Mouse (Mus musculus) c-Kit-positive CD71-positive TER-119-positive erythroid progenitor cells, embryonic 14.5 days (primary cell): Measurements from ENCODE around the gene Bud13.

Experiments used
- DNase-seq: peaks from one replicate; pipeline ENCODE4 v3.0.0-alpha.2; 2013; ENCODE audit warnings: low spot score

Bud13 gene

DNA sequence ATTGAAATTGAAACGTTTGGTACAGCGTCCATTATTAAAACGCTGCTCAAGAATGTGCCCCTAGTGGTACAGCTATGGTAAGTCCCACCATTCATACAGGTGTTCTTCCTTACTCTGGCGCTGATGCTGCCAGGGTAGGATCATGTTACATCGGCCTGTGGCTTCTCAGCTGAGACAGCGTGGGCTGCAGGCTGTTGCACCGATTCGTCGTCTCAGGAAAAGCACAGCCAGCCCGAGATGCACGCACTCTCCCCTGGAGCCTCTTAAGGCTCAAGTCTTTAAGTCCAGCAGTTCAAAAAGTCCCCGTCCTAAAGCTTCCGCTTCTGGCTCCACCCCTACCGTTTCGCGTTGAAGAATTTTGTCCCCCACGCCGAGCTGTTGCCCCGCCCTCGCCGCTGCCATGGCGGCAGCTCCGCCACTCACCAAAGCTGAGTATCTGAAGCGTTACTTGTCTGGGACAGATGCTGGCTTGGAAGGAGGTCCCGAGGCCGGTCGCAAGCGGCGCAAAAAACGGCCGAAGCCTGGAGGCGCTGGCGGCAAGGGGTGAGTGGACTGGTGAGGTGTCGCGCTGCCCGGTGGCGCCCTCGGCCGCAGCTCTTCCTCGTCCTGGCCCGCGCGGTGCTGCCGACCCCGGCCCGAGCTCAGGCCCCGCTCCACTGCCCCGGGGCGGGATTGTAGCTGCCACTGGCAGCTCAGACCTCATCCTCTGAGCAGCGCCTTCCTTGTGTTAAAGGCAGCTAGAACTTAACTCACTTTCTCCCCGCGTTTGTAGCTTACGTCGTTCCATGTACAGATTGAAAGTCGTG lies at the start of gene Bud13:
Gene Bud13 (plus strand): TSS at position 378 of the 806 bp plus-strand sequence.
- DNase-seq: peak; percentile 91

DNA sequence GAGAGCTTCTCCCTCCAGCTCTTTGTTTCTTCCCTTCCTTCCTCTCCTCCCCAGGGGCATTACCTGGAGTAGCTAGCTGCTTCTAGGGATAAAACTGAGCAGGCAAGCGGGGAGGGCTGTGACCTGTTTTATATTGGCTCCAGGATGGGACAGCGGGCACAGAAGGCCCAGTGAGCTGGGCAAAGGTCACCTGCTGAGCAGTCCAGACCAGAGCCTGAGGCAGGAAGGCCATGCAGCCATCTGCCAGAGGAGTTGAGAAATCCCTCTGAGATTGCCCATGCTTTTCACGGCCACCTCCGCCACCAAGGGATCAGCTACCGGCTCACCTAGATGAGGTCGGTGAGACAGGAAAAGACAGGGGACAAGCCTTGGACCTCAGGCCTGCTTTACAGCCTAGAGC lies 47.6 kb upstream of the Bud13 start:
- DNase-seq: no peak

DNA sequence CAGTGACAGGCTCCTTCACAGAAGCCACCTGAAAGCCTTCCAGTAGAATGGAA lies 47.4 kb upstream of the Bud13 start, which contains the start of gene Apoc3:
Gene Apoc3 (minus strand): TSS at position 41 of the 53 bp plus-strand sequence.
- DNase-seq: no peak

DNA sequence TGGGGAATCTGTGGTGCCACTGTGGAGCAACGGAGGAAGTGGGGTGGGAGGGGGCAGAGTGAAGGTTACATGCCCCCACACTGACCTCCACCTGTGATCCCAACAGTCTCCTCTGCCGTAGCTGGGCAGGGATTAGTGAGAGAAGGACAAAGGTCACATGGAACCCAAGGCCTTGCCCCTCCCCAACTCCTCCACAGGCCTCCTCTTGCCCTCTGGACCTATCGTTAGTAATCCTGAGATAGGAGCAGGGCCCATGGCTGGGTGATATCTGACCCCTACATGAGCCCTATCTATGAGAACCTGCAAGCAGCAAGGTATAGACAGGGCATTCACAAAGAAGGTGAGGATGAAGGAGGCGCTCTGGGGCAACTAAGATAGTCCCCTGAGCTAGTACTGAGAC lies 47.2 kb upstream of the Bud13 start:
- no peak for DNase-seq

DNA sequence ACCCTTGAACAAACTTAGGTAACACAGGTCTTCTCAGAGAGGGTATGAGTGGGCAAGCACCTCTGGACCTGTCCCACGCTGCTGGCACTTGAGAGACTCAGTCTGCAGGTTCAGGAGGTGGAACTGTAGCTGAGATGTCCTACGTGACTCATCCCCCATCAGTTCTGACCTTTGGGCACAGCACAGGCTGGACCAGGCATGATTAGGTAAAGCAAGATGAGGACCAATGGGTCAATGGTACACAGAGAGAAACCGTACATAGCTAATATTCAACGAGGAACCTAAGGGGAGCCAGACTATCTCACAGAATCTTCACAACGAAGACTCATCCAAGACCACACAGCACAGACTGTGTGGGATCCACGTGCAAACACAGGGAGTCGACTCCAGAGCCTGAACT lies 44.0 kb upstream of the Bud13 start:
- no peak for DNase-seq

DNA sequence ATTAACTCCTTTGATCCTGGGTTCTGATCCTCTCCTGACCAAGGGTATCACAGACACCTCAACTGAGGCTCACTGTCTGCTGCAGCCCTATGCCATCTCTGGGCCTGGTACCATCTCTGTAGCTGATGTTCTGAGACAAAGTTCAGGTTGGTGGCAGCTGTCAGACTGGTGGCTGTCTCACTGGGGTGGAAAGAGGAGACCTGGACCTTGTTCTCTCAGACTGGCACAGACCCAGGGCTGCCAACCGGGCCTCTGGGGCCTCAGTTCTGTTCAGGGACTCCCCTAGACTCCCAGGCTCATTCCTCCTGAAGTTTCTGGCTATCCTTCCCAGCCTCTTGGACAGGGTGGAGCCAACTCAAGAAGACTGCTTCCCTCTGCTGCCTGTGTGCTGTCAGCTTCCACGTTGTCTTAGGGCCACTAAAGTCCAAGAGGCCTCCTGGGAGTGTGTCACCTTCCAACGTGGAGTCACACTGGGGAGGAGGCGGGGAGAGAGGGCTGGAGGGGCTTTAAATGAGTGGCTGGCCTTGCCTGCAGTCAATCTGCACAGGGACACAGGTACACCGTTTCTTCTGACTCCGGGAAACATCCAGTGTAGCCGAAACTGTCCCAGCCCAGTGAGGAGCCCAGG lies 42.2 kb upstream of the Bud13 start, which contains the start of gene Apoa4:
Gene Apoa4 (plus strand): TSS at position 171 of the 628 bp plus-strand sequence.
- DNase-seq: no peak

DNA sequence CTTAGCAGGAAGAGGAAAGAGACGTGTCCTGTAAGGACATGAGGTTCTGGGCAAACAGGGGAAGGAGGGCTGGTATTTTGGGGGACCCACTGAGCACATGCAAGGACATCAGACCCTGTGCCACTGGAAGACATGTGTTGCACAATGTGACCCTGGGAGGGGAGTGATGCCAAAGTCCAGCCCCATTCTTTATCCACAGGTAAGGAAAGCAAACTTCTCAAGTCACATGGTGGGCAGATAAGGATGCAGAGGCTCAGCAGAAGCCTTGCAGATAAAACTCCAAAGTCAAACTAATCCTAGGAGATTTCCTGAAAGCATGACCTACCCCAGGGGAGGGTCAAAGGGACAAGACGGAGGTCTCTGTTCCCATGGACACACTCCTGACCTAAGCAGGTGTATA lies 41.0 kb upstream of the Bud13 start:
- no peak for DNase-seq

DNA sequence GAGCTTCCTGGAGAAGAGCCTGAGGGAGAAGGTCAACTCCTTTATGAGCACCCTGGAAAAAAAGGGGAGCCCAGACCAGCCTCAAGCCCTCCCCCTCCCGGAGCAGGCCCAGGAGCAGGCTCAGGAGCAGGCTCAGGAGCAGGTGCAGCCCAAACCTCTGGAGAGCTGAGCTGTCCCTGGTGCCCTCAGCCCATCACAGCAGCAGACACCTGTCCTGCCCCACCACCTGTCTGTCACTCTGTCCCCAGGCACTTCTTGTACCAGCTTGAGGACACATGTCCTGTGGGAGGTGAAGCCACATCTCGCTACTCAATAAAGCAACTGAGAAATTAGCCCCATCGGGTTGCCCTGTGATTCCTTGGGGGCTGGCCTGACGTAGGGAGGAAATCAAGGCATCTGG lies 39.7 kb upstream of the Bud13 start:
- no peak for DNase-seq

DNA sequence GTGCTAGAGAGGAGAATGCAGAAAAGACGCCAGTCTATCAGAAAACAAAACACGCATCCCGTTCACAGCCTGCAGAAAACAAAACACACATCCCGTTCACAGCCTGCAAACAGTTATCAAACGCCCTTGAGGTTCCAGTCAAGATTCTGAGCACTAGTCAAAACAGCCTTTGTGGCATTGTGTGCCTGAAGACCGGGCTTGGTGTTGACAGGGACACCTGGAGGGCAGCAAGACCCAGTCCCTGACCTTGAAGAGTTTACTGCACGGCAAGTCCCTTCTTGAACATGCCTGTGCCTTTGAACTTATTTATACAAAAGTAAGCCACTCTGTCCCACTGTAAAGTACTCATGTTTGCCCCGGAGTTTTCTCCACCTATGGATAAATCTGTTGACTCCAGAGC lies 39.2 kb upstream of the Bud13 start:
- no peak for DNase-seq

DNA sequence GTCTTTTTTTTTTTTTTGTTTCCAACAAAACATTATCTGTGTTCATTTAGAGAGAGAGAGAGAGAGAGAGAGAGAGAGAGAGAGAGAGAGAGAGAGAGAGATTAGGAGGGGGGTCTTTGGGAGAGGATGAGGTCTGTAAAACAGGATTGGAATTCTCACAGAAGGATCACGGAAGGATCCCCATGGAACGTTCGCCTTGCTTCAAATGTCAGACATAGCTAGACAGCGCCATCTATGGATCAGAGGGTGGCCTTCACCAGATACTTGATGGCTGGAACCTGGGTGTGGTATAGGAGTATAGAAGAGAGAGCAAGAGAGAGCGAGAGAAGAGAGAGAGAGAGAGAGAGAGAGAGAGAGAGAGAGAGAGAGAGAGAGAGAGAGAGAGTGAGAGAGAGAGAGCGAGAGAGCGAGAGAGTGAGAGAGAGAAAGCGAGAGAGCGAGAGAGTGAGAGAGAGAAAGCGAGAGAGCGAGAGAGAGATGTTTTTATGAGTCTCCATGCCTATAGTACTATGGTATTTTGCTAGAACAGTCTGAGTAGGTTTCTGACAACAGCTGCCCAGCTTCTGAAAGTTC lies 36.0 kb upstream of the Bud13 start:
- DNase-seq: peak; percentile 53

DNA sequence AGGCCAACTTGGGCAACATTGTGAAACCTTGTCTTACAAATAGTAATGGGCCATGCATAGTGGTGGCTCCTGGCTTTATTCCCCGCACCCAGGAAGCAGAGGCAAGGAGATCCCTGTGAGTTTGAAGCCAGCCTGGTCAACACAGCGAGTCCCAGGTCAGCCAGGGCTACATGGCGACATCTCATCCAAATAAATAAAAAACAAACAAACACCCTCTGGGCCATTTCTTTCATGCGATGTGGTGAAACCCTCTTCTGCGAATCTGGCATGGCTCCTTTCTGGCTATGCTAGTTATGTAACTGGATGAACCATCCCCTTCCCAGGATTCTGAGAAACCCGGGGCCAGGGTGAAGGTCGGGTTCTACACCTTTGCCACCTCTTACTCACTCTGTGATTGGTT lies 26.6 kb upstream of the Bud13 start:
- no peak for DNase-seq

DNA sequence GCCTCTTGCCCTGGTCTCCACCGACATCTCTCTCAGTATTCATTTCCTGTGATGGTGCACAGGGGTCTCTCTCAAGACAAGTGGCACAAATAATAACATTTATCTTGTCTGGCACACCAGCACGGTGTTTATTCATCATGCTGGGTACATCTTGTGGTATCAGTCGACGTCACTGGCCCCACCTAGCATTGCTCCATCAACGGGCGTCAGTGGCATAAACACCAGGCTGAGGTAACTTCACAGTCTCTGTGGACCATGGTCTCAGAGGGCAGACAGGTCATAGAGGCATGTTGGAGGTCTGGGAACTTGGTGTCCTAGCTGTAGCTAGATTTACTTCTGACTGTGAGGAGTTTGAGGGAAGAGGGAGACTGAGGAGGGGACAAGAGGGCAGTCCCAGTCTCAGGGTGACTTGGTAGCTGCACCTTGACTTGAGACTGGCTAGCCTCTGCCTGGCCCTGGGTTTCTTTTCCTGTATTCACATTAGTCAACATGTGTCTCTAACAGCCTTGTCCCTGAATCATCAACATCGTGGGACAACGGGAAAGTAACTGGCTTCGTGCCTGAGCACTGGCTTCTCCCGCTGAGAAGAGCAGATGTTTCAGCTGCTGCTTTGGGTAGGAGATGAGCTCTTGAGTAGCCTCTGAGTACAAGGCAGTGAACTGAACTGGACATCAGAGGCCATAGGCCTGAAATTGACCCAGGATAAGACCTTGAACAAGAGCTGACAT lies 26.0 kb upstream of the Bud13 start:
- no peak for DNase-seq

DNA sequence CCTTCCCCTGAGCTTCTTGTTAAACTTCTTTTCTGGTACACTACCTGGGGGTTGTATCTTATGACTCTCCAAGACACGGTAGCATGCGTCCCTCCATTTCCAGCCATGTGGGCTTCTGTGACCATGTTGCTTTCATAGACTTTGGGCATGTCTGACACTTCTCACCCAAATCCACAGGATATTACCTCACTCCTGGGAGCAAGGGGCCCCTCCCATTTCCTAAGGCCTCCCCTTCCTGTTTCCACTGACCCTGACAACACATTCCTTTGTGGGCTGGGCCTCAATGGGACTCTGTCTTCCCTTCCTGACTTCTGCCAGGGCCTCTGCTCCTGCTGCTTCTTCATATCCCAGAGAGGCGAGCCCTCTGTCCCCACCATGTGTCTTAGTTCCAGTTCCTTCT lies 25.3 kb upstream of the Bud13 start:
- DNase-seq: no peak

DNA sequence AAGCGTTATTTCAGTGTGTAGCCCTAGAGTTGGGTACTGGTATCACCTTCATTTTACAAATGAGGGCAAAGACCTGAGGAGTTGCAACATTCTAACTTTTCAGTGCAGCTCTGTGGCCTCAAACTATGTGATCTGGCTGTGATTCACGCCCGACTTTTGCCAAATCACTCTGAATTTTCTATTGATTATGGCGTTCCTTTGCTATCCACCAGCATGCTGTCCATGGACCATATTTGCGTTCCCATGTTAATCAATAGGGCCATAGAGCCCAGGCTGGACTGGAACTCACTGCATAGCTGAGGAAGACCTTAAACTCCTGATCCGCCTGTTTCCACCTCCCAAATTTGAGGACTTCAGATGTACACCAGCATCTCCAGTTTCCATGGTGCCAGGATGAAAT lies 23.7 kb upstream of the Bud13 start:
- DNase-seq: no peak

DNA sequence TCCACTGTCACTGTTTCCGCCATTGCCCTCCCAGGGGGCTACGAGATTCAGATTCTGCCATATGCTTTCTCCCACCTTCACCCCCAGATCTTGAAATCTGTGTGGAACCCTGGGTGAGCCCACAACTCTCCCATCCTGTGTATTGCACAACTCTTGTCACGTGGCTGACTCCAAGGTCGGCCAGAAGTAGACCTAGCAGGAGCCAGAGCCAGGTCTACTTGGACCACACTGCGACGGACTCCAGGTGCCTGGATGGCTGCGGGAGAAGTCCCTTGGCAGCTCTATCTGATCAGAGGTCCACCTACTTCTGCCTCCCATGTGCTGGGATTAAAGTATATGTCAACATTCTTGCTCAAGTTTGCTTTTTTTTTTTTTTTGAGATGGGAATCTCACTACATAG lies 21.7 kb upstream of the Bud13 start:
- DNase-seq: no peak

DNA sequence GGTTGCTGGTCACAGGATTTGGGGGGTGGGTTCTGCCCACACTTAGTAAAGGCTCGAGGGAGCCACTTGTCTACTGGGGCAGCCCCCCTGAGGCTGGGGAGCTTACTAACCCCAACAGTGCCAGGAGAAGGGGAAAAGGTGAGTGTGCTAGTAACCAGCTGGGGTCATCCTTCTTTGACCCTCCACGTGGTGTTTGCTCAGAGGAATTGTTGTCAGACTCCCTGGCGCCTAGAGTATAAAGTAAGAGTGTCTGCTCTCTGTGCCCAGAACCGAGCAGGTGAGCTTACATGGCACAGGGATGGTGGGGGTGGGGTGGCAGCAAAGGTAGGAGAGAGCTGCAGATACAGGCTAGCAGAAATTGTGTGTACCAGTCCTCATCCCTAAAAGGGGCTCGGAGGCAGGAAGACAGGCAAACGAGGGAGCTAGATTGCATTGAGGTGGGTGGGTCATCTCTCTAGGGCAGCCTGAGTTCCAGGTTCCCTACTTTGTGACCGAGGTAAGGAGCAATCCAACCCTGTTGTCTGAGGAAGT lies 14.4 kb upstream of the Bud13 start, which contains the start of gene Apoa5:
Gene Apoa5 (plus strand): TSS at position 291 of the 531 bp plus-strand sequence.
- no peak for DNase-seq

DNA sequence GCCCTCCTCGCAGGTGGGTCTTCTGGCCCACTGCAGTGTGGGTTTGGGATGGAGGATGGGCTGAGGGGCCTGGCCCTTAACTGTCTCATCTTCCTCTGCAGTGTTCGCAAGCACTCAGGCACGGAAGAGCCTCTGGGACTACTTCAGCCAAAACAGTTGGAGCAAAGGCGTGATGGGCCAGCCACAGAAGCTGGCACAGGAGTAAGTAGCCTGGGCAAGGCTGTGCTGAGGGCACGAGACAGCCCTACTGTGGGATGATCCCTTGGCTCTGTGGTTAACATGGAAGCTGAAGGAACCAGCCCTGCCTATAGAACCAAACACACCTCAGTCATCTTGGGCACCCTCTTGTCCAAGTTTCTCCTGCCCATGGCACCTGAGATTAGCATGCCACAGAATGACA lies 13.7 kb upstream of the Bud13 start:
- DNase-seq: no peak

DNA sequence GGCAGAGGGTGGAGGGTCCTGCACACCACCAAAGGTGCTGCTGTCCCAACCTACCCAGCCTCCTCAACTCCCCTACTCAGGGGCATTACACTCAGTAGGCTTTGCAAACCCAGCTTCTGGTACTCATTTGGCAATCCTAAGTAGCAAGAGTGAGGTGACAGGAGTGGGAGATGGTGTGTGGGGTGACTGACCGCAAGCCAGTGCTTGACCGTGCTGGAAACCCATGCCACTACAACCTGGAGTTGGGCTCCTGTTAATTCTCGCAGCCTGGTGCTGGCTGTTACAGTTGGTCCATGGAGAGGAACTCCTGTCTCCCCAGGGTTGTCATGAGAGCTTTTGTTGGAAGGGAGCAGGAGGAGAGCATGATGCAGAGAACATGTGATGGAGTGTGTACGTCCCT lies 12.0 kb upstream of the Bud13 start:
- no peak for DNase-seq

DNA sequence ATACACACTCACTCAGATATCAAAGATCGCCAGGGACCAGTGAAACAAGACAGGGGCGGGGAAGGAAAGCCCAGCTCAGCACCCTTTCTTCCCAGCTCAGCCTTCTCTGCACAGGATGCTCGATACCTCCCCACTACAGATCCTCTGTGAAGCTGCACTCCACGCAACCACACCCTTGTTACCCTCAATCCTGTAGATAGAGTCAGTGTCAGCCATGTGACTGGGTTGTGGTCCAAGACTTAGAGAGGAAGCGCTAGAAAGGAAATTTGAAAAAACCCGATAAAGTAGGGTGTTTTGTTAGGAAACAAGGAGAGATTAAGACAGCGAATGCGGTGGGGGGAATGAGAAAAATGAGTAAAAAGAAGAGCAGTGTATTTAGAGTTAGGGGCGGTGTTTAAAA lies 10.7 kb upstream of the Bud13 start:
- DNase-seq: no peak

DNA sequence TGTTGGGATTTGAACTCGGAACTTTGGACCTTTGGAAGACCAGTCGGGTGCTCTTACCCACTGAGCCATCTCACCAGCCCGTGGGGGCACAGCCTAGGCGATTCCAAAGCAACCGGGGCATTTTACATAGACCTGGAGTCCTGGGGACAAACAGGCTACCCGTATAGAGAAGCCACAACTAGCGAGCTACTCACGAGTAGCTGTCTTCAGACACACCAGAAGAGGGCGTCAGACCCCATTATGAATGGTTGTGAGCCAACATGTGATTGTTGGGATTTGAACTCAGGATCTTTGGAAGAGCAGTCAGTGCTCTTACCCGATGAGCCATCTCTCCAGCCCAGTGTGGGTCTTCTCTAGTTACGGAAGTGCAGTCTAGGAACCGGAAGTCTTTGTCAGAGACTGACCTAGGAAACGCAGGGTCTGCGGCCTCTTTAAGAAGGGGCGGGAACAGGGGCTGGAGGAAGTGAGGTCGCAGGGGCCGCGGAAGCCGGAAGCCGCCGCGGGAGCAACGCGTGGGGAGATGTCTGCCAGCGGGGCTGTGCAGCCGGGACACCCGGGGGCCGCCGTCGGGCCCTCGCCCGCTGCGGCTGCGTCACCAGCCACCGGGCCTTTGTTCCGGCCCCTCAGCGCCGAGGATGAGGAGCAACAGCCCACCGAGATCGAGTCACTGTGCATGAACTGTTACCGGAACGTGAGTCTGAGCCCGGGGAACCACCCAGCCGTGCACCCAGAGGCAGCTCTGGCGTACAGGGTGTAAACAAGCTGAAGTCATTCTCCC lies 9.9 kb upstream of the Bud13 start, which contains the start of gene Zpr1:
Gene Zpr1 (plus strand): TSS at position 388 of the 778 bp plus-strand sequence.
- DNase-seq: peak; percentile 87

DNA sequence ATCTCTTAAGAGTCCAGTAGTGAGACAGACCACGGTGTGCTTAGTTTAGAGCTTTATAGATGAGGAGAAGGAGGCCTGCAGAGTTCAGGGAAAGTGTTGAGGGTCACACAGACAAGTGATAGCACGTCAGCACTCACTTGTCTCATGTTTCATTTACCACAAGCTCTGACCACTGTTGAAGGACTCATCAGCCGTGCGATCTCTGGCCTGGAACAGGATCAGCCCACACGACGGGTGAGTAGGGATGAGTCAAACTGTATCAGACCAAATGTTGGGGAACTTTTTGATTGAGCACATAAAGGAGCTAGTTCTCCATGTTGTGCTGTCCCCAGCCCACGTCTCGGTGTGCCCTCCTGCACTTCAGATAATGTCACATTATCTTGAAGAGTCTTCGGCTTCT lies 8.3 kb upstream of the Bud13 start:
- DNase-seq: no peak

DNA sequence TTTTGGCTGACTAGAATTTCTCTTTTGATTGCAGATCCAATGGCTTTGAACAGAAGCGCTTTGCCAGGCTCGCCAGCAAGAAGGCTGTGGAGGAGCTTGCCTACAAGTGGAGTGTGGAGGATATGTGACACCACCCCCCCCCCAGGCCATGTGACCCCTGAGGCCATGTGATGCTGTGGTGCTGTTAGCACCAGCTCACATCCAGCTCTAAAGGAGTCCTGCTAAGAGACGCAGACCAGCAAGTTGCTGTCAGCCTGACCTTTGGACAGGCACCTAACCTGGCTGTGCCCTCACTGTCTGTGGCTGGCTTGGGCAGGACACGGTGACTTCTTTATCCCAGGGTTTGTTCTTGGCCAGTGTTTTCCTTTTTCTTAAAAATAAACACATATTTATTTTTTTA lies 15.6 kb downstream of the Bud13 start:
- no peak for DNase-seq
